Mouse (Mus musculus): ENCODE data around the gene Ccdc187. TPM values are rescaled to one million over a fixed set of nuclear protein-coding genes. Genes with fewer than 3 reads are reported as not detected.

The Ccdc187 gene
- 1 to 10 TPM in 1 of 2 experiments, under 1 TPM in 1; 0.60 to 1.2 TPM for total RNA-seq (2021)
- long read RNA-seq, experiment 1, result 0 reads
- long read RNA-seq, experiment 2, result 0 reads

GRCm38 (mm10) chr2:26294457-26294856, at the start of gene Ccdc187:
Ccdc187 (minus strand) TSS chr2:26294557.
- no peak for DNase-seq (ENCODE audit: low spot score in 2 of 2)

GRCm38 (mm10) chr2:26342609-26343490, 48.5 kb upstream of the Ccdc187 start:
- no peak for DNase-seq (ENCODE audit: low spot score in 2 of 2)

GRCm38 (mm10) chr2:26342044-26342443, 47.7 kb upstream of the Ccdc187 start:
- DNase-seq (ENCODE audit: low spot score in 2 of 2), result peak; percentile 38 to 42

GRCm38 (mm10) chr2:26341510-26341981, 47.2 kb upstream of the Ccdc187 start:
- DNase-seq (ENCODE audit: low spot score in 2 of 2), result no peak

GRCm38 (mm10) chr2:26339204-26339551, 44.8 kb upstream of the Ccdc187 start:
- no peak for DNase-seq (ENCODE audit: low spot score in 2 of 2)

GRCm38 (mm10) chr2:26338302-26339203, 44.2 kb upstream of the Ccdc187 start:
- no peak for DNase-seq (ENCODE audit: low spot score in 2 of 2)

GRCm38 (mm10) chr2:26330702-26331101, 36.3 kb upstream of the Ccdc187 start:
- peak in 1 of 2 experiments; percentile 39 for DNase-seq (ENCODE audit: low spot score in 2 of 2)

GRCm38 (mm10) chr2:26330056-26330468, 35.7 kb upstream of the Ccdc187 start:
- peak in 1 of 2 experiments; percentile 50 for DNase-seq (ENCODE audit: low spot score in 2 of 2)

- DNase-seq (ENCODE audit: low spot score in 2 of 2), result peak in 1 of 2 experiments; percentile 69
Observed at GRCm38 (mm10) chr2:26329402-26329801, 35.0 kb upstream of the Ccdc187 start.

GRCm38 (mm10) chr2:26327852-26328251, 33.5 kb upstream of the Ccdc187 start:
- no peak for DNase-seq (ENCODE audit: low spot score in 2 of 2)

GRCm38 (mm10) chr2:26325386-26326181, 31.2 kb upstream of the Ccdc187 start:
- no peak for DNase-seq (ENCODE audit: low spot score in 2 of 2)

GRCm38 (mm10) chr2:26324917-26325316, 30.6 kb upstream of the Ccdc187 start:
- DNase-seq (ENCODE audit: low spot score in 2 of 2), result peak in 1 of 2 experiments; percentile 58

GRCm38 (mm10) chr2:26323589-26324325, 29.4 kb upstream of the Ccdc187 start:
- no peak for DNase-seq (ENCODE audit: low spot score in 2 of 2)

- no peak for DNase-seq (ENCODE audit: low spot score in 2 of 2)
Observed at GRCm38 (mm10) chr2:26320245-26321185, 26.2 kb upstream of the Ccdc187 start.

GRCm38 (mm10) chr2:26319519-26320244, 25.3 kb upstream of the Ccdc187 start:
- DNase-seq (ENCODE audit: low spot score in 2 of 2), result no peak

GRCm38 (mm10) chr2:26319109-26319508, 24.8 kb upstream of the Ccdc187 start:
- DNase-seq (ENCODE audit: low spot score in 2 of 2), result no peak

- no peak for DNase-seq (ENCODE audit: low spot score in 2 of 2)
Observed at GRCm38 (mm10) chr2:26317991-26318672, 23.8 kb upstream of the Ccdc187 start.

GRCm38 (mm10) chr2:26317371-26317770, 23.0 kb upstream of the Ccdc187 start:
- no peak for DNase-seq (ENCODE audit: low spot score in 2 of 2)

Data from layer of hippocampus, postnatal 14 days (tissue).